Mouse (Mus musculus) embryonic facial prominence, embryonic 15.5 days (tissue): ENCODE measurements around the gene Faim. TPM values are rescaled to one million over a fixed set of nuclear protein-coding genes. Genes with fewer than 3 reads are reported as not detected.

ENCODE experiments used
- ATAC-seq: fragments of 200-750 bp; cut with Nextera tagmentation; 2 replicates; pipeline ENCODE4 v1.8.0; 2017; ENCODE audit warnings: low read depth, moderate TSS enrichment; ENCODE audit not compliant: insufficient number of reproducible peaks, low FRiP score, low TSS enrichment
- H3K27ac ChIP-seq: fragments of 300-500 bp; sonication (generic); replicated peaks from 2 replicates; pipeline ENCODE4 v1.5.1; 2015; ENCODE audit warnings: mild to moderate bottlenecking, inconsistent platforms
- H3K27me3 ChIP-seq: fragments of 300-500 bp; sonication (generic); 2 replicates; pipeline ENCODE4 v1.6.1; 2015; ENCODE audit warnings: inconsistent platforms
- H3K36me3 ChIP-seq: fragments of 300-500 bp; sonication (generic); 2 replicates; pipeline ENCODE4 v1.6.1; 2015; ENCODE audit warnings: mild to moderate bottlenecking, inconsistent platforms
- H3K4me1 ChIP-seq: fragments of 300-500 bp; sonication (generic); 2 replicates; pipeline ENCODE4 v1.6.1; 2015; ENCODE audit warnings: inconsistent platforms
- H3K4me2 ChIP-seq: fragments of 300-500 bp; sonication (generic); replicated peaks from 2 replicates; pipeline ENCODE4 v1.6.1; 2015; ENCODE audit warnings: mild to moderate bottlenecking, inconsistent platforms
- H3K4me3 ChIP-seq: fragments of 300-500 bp; sonication (generic); replicated peaks from 2 replicates; pipeline ENCODE4 v1.5.1; 2015; ENCODE audit warnings: mild to moderate bottlenecking, inconsistent platforms
- H3K9ac ChIP-seq: fragments of 300-500 bp; sonication (generic); 2 replicates; pipeline ENCODE4 v1.6.1; 2015; ENCODE audit warnings: inconsistent platforms
- H3K9me3 ChIP-seq: fragments of 300-500 bp; sonication (generic); replicated peaks from 2 replicates; pipeline ENCODE4 v1.6.1; 2016; ENCODE audit warnings: inconsistent platforms
- WGBS: fragments of 180-500 bp; shearing (Covaris S2); methylation state at CpG from one replicate; pipeline ENCODE4 v1.1.7; 2015; 5-methylcytosine and 5-hydroxymethylcytosine counted together
- polyA plus RNA-seq: library from polyadenylated mRNA; unstranded; fragments of >200 nt; fragmentation: Nextera tagmentation; extraction: Ambion mirVana; gene quantifications from 2 replicates; pipeline ENCODE4 v1.2.1, GENCODE M21; 2015

The Faim gene
- 39.7 and 47.6 TPM in 2 replicates for polyA plus RNA-seq

GRCm38 (mm10) chr9:98985800-98986475 is at the start of gene Faim:
Gene Faim (plus strand): TSS chr9:98986373.
- ATAC-seq, result peak; percentile 97
- peak within 1 kb of the TSS; percentile 60 for H3K9ac ChIP-seq
- H3K36me3 ChIP-seq, result no peaks in the 10 kb centered on the region
- peak within 1 kb of the TSS; percentile 94 for H3K4me3 ChIP-seq
- H3K9me3 ChIP-seq, result no peaks in the 10 kb centered on the region
- peak within 1 kb of the TSS; percentile 94 for H3K4me2 ChIP-seq
- H3K27me3 ChIP-seq, result peaks cover 23% of the 10 kb centered on the region
- peaks cover 7% of the 10 kb centered on the region for H3K4me1 ChIP-seq
- 0 out of 2 replicates have a peak within 1 kb of the TSS, but pooled peaks have one; percentile 39 for H3K27ac ChIP-seq
- WGBS, result 1% methylated on average over 45 of the region's 45 CpGs

- H3K9me3 ChIP-seq, result no peaks in the 10 kb centered on the region
- H3K27ac ChIP-seq, result no peak overlapping the region
- H3K36me3 ChIP-seq, result no peaks in the 10 kb centered on the region
- H3K27me3 ChIP-seq, result 0 out of 2 replicates have a peak, but pooled peaks cover 3% of the 10 kb centered on the region
- H3K4me1 ChIP-seq, result no peaks in the 10 kb centered on the region
- H3K4me3 ChIP-seq, result no peak overlapping the region
- WGBS, result 12% methylated on average over 2 of the region's 2 CpGs
- no peak overlapping the region for H3K4me2 ChIP-seq
- no peak overlapping the region for H3K9ac ChIP-seq
- ATAC-seq, result no peak
Measured at GRCm38 (mm10) chr9:98939290-98939689, 46.9 kb upstream of the Faim start.

GRCm38 (mm10) chr9:98952171-98953050 is 33.8 kb upstream of the Faim start:
- peak overlapping the region; percentile 23 for H3K4me3 ChIP-seq
- no peak overlapping the region for H3K27ac ChIP-seq
- no peak for ATAC-seq
- no peaks in the 10 kb centered on the region for H3K36me3 ChIP-seq
- peaks cover 34% of the 10 kb centered on the region for H3K4me1 ChIP-seq
- H3K27me3 ChIP-seq, result peaks cover 73% of the 10 kb centered on the region
- 3% methylated on average over 40 of the region's 40 CpGs for WGBS
- no peak overlapping the region for H3K9ac ChIP-seq
- H3K9me3 ChIP-seq, result no peaks in the 10 kb centered on the region
- peak overlapping the region; percentile 44 for H3K4me2 ChIP-seq

GRCm38 (mm10) chr9:98953291-98953690 is 32.9 kb upstream of the Faim start:
- peaks cover 34% of the 10 kb centered on the region for H3K4me1 ChIP-seq
- no peaks in the 10 kb centered on the region for H3K36me3 ChIP-seq
- no peak for ATAC-seq
- WGBS, result 10% methylated on average over 4 of the region's 4 CpGs
- H3K27ac ChIP-seq, result no peak overlapping the region
- no peak overlapping the region for H3K4me2 ChIP-seq
- no peaks in the 10 kb centered on the region for H3K9me3 ChIP-seq
- peaks cover 80% of the 10 kb centered on the region for H3K27me3 ChIP-seq
- no peak overlapping the region; the same call in 1 of the 2 replicates for H3K4me3 ChIP-seq
- H3K9ac ChIP-seq, result no peak overlapping the region

GRCm38 (mm10) chr9:98953830-98954229 is 32.3 kb upstream of the Faim start:
- Histone ChIP-seq H3K4me3 (peak overlapping the region; percentile 50), H3K4me2 (no peak overlapping the region), H3K9me3 (no peaks in the 10 kb centered on the region), H3K27ac (no peak overlapping the region), H3K4me1 (peaks cover 34% of the 10 kb centered on the region), H3K9ac (no peak overlapping the region), H3K36me3 (no peaks in the 10 kb centered on the region), H3K27me3 (peaks cover 85% of the 10 kb centered on the region)
- ATAC-seq, result no peak
- 5% methylated on average over 9 of the region's 9 CpGs for WGBS

- H3K9me3 ChIP-seq, result no peaks in the 10 kb centered on the region
- no peaks in the 10 kb centered on the region for H3K36me3 ChIP-seq
- peaks cover 93% of the 10 kb centered on the region for H3K27me3 ChIP-seq
- WGBS, result 2% methylated on average over 33 of the region's 33 CpGs
- H3K4me1 ChIP-seq, result peaks cover 34% of the 10 kb centered on the region
- peak overlapping the region; percentile 50 for H3K4me3 ChIP-seq
- peak overlapping the region; percentile 26; the same call in 1 of the 2 replicates for H3K9ac ChIP-seq
- ATAC-seq, result no peak; the same call in 1 of the 2 replicates
- H3K4me2 ChIP-seq, result peak overlapping the region; percentile 88
- H3K27ac ChIP-seq, result no peak overlapping the region
Measured at GRCm38 (mm10) chr9:98954391-98955102, 31.6 kb upstream of the Faim start.

- no peaks in the 10 kb centered on the region for H3K9me3 ChIP-seq
- peak within 1 kb of the TSS; percentile 48 for H3K27ac ChIP-seq
- H3K36me3 ChIP-seq, result no peaks in the 10 kb centered on the region
- WGBS, result under 1% methylated on average over 57 of the region's 58 CpGs
- H3K4me3 ChIP-seq, result peak within 1 kb of the TSS; percentile 50
- peak within 1 kb of the TSS; percentile 26 for H3K9ac ChIP-seq
- H3K27me3 ChIP-seq, result peaks cover 97% of the 10 kb centered on the region
- peak within 1 kb of the TSS; percentile 88 for H3K4me2 ChIP-seq
- peaks cover 34% of the 10 kb centered on the region for H3K4me1 ChIP-seq
- ATAC-seq, result 0 out of 2 replicates have a peak, but pooled peaks have one; percentile 48
Measured at GRCm38 (mm10) chr9:98955103-98955715, 31.0 kb upstream of the Faim start, which contains the start of gene Foxl2. Gene Foxl2 (plus strand): TSS chr9:98955288.

GRCm38 (mm10) chr9:98955716-98956224 is 30.4 kb upstream of the Faim start:
- Histone ChIP-seq H3K4me3 (peak overlapping the region; percentile 50), H3K36me3 (no peaks in the 10 kb centered on the region), H3K27me3 (peaks cover 97% of the 10 kb centered on the region), H3K9ac (peak overlapping the region; percentile 26; the same call in 1 of the 2 replicates), H3K4me2 (peak overlapping the region; percentile 88), H3K4me1 (peaks cover 34% of the 10 kb centered on the region), H3K27ac (peak overlapping the region; percentile 48), H3K9me3 (no peaks in the 10 kb centered on the region)
- ATAC-seq, result no peak
- WGBS, result under 1% methylated on average over 60 of the region's 60 CpGs

- Histone ChIP-seq H3K4me1 (peaks cover 34% of the 10 kb centered on the region), H3K36me3 (no peaks in the 10 kb centered on the region), H3K27ac (no peak overlapping the region), H3K9ac (peak overlapping the region; percentile 26; the same call in 1 of the 2 replicates), H3K4me3 (peak overlapping the region; percentile 50), H3K4me2 (peak overlapping the region; percentile 88), H3K9me3 (no peaks in the 10 kb centered on the region), H3K27me3 (peaks cover 97% of the 10 kb centered on the region)
- under 1% methylated on average over 80 of the region's 80 CpGs for WGBS
- no peak for ATAC-seq
Measured at GRCm38 (mm10) chr9:98956591-98957381, 29.4 kb upstream of the Faim start.
